Mouse (Mus musculus): ENCODE data around the gene 4930432M17Rik.

4930432M17Rik gene

GRCm38 (mm10) chr3:121678935-121679334 is 8.4 kb downstream of the 4930432M17Rik start:
- DNase-seq = no peak

- no peak for DNase-seq
These were observed 8.9 kb downstream of the 4930432M17Rik start for GRCm38 (mm10) chr3:121679443-121679842.

DNA sequence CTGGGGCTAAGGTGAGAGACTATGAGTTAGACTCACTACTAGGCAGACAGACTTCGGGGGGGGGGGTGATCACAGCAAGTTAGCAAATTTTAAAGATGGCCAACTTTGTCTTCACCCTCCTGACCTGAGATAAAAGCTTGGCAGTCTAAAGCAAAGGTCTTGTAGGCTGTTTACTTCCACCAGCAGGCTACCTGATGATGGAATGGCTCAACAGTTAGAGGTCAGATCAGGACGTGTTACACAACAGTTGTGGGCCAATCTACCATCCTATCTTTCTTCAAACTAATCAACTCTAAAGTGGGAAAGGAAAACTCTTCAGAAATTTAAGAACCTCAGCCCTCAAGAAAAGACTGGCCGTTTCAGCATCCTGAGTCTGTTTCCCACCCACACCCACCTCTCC is 9.6 kb downstream of the 4930432M17Rik start:
- no peak for DNase-seq

DNA sequence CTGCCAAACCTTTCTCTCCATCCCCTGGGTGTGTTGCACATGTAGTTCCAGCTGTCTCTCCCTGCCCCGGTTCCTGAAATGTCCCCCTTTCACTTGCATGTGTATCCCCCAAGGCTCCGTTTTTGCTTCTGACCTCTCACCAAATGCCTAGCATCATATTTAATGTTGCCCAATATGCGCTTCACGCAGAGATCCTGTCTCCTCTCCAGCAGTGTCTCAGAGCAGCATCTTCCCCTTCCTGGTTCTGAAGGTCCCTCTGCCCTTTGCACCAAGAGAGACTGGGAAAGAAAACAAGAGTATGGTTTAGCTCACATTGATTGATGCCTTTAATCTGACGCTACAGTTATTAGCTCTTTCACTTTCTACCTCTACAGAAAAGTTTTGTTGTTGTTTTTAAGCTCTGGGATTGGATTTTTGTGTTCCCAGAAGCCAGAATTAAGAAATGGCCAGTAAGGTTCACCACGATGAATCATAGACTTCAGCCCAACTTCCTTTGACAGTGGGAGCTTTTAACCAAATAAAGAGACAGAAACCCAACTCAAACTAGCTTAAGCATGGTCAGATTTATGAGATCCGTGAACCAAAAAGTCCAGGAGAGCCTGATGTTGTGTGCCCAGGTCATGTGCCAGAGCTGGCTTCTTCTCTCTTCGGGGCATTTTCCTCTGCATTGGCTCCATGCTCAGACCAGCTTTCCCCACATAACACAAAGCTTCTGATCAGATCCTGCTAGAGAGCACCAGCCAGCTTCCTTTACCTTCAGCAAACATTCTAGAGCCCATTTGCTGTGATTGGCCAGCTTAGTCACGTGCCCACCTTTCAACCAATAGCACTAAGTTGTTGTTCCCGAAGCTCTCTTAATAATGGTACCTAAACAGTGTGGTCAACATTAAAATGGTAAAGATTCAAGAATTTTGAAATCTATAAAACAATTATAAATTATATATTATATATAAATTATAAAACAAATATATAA is 12.2 kb downstream of the 4930432M17Rik start:
- no peak for DNase-seq

GRCm38 (mm10) chr3:121684552-121684951 is 14.0 kb downstream of the 4930432M17Rik start:
- DNase-seq = no peak

DNA sequence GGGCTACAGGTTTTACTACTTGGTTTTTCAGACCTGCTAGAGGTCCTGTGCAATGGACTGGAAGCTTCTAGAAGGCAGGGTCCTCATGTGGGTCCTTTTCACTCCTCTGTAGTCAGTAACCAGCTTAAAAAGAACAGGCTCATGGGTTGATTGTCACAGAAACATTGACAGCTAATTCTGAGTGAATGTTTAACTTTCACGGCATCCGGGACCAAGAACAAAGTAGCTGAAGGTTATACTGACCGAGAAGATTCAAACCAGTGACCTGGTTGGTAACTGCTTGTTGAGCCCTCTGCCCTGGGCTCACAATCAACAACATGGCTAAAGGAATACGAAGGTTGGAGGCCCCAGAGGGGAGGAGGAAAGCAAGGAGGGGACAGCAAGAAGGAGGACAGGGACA is 14.4 kb downstream of the 4930432M17Rik start:
- no peak for DNase-seq

DNA sequence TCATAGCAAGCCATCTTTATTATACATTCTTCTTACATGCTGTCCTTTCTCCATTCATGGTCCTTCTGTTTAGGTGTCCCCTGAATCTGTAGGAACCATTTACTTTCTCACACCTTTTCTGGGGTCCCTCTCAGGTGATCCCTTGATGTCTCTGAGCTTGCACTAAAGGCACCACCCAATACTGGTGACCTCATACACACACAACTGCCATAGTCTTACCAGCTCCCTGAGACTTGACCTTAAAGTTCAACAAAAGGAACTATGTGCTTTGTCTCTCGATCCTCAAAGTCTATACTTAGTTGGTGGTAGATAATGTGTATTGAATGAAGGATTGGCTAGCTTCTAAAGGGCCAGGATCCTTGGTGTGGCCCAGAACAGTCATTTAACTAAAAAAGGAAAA is 15.4 kb downstream of the 4930432M17Rik start:
- no peak for DNase-seq

DNA sequence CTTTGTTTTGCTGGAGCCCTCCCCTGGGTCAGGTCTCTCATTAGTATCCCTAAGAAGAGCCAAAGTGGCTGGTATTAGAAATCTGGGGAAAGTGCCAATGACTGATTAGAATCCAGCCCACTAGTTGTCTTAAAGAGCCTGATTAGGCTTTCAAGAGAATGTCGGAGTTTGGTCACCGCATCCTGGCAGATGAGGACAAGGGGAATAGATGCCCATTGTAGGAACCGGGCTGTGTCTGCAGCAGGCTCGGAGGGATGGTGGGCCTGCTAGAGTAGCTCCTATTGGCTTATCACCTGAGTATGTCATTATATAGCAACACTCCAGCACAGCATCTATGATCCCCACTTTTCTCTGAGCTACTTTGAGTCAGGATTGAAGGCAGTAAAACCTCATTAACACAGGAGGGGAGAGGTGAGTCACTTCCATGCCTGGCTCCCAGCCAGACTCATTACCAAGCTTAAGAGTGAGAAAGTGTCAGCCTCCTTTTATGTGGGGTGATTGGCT is 15.9 kb downstream of the 4930432M17Rik start:
- no peak for DNase-seq

DNA sequence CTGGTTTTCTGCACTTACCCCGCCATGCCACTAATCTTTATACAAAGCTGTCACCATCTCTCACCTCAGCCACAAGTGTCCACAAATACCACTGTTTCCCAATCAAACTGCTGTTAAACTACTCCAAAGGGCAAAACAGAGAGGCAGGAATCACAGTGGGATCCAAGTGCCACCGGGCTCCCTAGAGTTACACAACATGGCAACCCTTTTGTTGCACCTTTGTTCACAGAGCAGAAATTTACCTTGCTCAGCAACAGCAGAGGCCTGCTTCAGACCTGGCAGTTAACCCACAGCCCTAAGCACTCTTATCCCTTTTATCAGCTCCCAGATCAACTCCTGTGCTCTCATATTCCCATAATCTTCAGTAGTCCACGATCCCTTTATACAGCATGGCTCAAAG is 17.2 kb downstream of the 4930432M17Rik start:
- no peak for DNase-seq

DNA sequence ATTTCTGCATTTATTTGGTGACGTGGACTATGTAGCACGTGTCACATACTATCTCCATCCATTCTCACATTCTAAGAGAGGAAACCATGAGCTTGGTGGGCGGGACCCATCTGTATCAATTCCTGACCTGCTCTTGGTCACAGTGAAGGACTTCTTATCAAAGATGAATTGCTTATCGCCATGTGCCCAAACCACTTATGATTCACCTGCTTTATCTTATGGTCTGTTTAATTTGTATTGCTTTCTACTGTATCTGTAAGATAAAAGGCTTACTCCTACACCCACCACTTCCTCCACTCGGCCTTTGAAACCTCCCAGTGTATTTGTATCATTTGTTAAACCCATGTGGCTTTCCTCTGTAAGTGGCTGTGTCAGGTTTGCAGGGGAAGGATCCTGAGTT is 18.5 kb downstream of the 4930432M17Rik start:
- DNase-seq = no peak

DNA sequence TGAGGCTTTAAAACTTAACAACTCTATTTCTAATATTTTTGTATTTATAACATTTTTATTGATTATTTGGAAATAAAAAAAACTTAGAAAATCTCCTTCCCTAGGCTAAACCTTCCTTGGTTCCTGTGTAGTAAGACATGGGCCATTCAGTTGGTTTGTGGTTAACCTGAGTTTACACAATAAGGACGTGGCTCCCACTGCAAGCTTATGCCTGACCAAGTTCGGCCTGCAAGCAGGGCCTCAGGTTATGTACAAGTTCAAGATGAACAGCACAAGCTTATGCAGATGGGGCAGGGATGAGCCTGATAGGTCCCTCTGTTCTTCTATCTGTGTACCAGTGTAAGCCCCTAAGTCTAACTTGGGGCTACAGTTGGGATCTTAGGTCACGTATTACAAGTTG is 19.1 kb downstream of the 4930432M17Rik start:
- no peak for DNase-seq

DNA sequence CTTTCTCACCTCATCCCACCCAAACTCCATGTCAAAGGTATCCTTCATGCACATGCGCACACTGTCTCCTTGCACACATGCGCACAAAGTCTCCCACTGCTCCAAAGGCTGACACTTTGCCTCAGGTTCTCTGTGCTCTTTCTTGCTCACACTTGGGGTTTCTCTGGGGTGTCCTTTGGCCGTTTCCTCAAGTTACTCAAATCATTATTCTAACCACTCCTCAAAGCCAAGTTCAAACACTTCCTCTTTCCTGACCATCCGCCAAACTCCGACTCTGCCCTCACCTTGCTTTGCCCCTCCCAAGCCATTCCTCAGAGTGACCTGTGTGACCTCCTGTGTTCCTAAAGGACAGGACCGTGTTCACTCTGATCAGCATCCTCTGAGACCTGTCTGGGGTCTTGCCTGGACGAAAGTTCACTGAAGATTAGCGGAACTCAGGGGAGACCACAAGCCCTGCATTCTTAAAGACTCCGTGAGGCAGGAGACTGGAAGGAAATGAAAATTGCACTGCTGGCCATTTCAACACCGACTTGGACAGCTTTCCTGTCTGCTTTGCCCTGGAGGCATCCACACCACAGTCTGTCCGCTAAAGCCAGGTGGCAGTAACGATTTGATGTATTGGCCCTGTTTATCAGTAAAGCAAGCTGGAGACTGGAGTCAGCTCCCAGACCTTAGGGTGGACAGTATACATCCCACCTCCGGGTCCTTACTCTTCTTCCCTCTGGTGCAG is 22.6 kb downstream of the 4930432M17Rik start:
- no peak for DNase-seq

DNA sequence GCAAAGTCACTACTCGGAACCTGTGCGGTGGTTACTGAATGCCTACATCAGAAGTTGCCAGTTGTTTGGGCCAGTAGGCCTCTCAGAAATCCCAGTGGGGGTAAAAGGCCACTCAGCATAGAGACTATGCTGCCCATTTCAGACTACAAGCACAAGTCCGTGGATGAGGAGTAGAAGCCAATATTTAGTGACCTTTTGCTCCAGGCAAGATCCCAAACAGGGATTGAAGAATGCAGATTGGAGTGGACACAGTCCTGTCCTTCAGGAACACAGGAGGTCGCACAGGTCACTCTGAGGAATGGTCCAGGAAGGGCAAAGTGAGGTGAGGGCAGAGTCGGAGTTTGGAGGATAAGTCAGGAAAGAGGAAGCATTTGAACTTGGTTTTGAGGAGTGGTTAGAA is 23.2 kb downstream of the 4930432M17Rik start:
- no peak for DNase-seq

GRCm38 (mm10) chr3:121697169-121697568 is 26.6 kb downstream of the 4930432M17Rik start:
- no peak for DNase-seq

DNA sequence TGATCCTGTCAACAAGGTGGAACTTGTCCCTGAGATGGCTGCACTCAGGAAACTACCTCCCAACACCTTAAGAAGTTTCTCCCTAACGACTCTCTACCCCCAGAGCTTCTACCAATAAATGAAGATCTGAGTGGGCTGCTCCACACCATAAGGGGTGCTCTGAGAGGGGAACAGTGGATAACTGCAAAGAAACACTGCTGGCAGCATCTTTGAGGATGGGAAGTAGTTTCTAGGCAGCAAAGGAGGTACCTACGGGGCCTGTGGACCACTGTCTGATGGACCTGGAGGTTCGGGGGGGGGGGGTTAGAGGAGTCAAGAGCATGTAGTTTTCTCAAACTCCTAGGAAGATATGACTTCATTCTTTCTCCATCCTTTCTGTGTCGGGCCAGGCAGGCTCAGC is 28.8 kb downstream of the 4930432M17Rik start:
- DNase-seq = no peak

GRCm38 (mm10) chr3:121699849-121700248 is 29.3 kb downstream of the 4930432M17Rik start:
- DNase-seq = no peak

DNA sequence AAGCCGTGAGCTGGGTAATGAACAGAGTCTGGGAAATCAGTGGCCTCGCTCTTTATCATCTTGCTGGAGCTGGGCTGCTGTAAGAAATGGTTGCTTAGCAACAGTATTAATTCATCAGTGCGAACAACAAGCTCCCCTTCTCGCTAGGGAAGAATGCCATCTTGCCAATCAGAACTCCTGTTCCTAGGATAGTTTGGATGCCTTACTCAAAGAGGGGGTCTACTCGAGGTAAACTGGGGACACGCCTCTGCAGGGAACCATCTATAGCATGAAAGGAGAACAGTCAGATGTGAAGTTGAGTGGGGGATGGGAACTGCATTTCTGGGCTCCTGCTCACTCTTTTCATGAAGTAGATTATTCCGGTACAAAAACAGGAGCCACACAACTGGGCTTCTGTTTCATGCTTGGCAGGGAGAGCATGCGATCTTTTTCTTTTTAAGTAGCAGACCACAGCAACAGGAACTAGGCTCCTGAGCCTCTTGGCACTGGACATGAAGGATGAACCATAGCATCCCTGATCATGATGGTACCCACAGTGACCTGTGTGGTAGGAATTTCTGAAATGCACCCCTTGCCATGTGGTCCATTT is 29.9 kb downstream of the 4930432M17Rik start:
- DNase-seq = no peak

- no peak for DNase-seq
These were observed 32.8 kb downstream of the 4930432M17Rik start for GRCm38 (mm10) chr3:121703155-121703879.

GRCm38 (mm10) chr3:121703880-121704243 is 33.3 kb downstream of the 4930432M17Rik start:
- DNase-seq = no peak

- DNase-seq = no peak
These were observed 35.5 kb downstream of the 4930432M17Rik start for GRCm38 (mm10) chr3:121706087-121706486.

GRCm38 (mm10) chr3:121707106-121707505 is 36.5 kb downstream of the 4930432M17Rik start:
- DNase-seq = no peak

DNA sequence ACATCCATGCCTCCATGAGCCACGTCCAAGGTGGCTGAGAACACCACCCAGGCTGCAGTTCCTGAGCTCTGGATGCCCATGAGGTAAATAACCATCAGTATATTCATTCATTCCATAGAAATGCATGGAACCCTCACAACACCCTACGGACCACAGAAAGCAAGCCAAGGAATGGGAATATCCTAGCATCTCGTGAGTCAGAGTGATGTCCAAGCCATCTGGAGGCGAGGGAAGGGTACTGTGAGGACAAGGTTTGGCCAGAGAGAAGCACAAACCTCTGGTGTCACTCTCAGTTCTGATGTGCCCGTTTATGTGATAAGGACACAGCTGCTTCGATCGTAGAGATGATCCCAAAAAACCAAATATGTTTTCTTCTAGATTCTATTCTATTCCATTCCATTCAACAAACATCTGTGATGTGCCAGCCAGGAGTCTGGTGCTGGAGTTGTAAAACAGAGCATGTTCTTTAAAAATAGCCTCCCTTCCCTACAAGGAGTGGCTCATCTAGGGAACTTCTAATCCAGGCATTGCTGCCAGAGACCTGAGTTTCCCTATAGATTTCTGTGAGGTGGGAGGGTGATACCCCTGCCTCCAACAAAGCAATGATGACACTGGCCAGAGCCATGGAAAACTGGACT is 40.5 kb downstream of the 4930432M17Rik start:
- no peak for DNase-seq

Measured in thymus, postnatal 4 days (tissue).